Mouse (Mus musculus) frontal cortex, adult 2 months (tissue): ENCODE measurements around the gene Tbc1d22a. TPM values are rescaled to one million over a fixed set of nuclear protein-coding genes. Genes with fewer than 3 reads are reported as not detected.

ENCODE experiments used
- DNase-seq, 2 experiments: peaks; one replicate each; pipeline ENCODE4 v3.0.0; 2022; ENCODE audit warnings: low spot score in 1 of 2; ENCODE audit errors: extremely low spot score in 1 of 2
- polyA plus RNA-seq: library from polyadenylated mRNA; depleted of rRNA; stranded (reverse); fragments of >200 nt; gene quantifications from 2 replicates; pipeline ENCODE4 v1.2.3, GENCODE M21; 2012

Tbc1d22a gene
- polyA plus RNA-seq, 1 experiment = 29.4 TPM

DNA sequence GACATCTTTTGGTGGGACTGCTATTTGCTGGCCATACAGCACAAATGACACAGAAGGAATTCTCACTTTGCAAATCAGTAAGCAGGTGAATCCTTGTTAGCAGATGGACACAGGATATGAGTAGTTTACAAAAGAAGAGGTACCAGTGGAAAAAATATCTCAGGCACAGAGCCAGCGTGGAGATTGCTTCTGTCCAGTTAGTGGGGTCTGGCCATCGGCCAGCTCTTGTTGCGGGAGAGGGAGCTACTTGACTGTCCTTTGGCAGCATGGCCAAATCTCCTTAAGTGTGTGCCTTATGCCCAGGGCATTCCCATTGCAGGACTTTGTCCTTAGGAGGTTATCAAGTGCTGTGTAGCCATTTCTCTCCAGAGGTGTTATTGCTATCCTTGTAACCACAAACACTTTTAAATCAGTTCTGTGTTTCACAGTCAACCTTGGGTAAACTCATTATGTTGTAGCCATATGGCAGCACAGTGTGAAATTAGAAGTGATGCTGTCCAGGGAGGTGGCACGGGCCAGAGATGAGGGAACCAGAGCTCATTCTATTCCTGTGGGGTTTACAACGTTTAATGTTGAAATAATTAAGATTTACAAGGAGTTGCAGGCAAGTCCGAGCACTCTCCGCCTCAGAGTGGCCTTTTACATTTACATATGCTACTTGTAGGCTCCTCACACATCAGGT is 17.7 kb downstream of the Tbc1d22a start:
- no peak for DNase-seq

DNA sequence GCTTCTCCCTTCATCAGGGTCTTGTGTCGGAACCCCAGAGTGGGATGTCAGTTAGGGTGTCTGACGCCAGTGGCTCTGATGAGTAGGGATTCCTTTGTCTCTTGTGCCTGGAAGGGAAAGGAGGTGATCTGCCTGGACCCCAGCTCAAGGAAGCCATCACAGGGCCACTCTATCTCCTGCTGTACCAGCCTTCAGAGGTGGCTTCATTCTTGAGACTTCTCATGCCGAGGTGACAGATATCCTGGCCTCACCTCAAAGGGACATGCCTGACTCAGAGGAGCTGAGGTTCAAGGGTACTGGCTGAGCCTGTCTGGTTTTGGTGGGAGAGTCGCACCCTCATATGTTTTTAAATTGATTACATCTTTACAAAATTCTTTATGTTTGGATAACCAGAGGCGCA is 19.7 kb downstream of the Tbc1d22a start:
- DNase-seq = no peak

DNA sequence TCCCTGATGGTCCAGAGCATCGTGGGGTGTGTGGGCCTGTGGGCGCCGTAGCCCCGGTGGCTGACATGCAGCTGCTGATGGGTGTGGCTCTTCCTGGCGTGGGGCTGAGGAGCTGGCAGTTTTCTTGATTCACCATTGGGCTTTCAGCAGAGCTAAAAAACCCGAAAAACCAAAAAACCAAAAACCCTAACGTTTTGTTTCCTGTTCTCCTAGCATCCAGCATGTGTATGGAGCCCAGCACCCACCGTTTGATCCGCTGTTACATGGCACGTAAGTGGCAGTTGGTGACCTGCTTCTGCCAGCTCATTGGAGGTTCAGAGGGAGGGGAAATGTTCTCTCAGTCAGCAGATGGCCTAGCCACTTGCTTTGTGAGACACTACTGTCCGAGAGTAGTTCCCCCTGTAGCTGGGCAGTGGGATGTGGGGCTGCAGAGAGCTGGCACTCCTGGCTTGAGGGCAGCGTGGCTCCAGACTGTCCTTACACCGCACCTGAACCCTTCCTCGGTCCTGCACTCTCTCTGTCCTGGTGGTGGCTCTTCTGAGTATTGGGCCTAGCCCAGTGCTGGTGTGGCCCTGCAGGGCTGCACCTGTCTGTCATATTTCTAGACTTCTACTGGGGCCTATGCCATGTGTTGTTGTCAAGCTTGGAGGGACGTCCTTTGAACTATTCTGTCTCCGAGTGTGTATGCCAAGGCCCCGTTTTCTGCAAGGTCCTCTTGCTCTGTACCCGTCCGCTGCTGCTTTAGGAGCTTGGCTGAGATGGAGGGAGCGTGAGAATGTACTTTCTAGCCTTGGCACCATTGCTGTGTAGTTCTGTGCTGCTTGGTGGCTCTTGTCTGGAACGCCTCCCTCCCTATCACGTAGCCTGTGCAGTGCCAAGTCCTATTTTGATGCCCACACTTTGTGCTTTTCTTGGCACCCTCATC is 20.5 kb downstream of the Tbc1d22a start:
- DNase-seq = peak; percentile 75 to 78

DNA sequence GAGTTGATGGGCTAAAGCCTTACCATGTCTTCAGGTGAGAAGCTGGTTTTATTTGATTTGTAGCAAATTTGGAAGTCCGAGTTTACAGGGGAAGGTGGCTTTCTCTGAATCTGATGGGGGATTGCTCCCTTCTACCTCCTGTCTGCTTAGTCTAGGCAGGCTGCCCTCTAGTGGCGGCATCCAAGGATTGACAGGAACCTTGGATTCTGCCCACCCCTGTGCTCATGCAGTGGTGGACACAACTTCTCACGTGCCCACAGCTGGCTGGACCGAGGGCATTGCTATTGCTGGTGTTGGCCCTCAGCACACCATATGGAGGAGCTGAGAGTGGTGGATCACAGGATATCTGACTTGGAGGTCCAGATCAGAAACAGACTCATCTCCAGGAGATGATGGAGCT is 22.0 kb downstream of the Tbc1d22a start:
- peak in 1 of 2 experiments; percentile 74 for DNase-seq

DNA sequence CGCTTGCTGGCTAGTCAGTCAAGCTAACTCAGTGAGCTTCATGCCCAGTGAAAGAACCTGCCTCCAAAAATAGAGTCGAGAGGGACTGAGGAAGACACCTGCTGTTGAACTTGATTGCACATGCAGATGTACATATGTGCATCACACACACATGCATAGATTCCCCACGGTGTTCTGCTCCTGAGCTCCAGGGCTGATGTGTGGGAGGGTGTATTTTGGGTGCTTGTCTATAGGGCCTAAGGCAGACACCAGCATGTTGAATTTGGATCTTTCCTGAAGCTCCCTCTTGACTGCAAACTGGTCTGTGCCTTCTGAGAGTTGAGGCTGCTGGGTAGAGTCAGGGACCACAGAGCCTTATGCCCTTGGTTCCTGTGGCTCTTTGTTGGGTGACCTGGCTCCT is 23.8 kb downstream of the Tbc1d22a start:
- peak in 1 of 2 experiments; percentile 39 for DNase-seq

DNA sequence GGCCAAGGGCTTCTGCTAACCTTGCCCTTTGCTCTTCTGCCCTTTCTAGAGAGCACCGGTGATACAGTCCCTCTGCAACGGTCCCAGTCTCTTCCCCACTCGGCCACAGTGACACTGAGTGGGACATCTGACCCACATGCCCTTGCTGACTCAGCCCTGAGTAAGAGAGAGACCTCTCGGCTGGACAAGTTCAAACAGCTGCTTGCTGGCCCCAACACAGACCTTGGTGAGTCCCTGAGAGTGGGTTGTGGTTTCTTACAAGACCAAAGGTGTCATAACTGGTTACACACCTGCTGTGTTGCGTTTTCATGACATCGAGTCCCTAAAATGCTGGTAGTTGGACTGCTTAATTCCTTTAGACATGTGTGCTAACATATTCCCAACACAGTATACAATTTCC is 24.8 kb downstream of the Tbc1d22a start:
- no peak for DNase-seq

DNA sequence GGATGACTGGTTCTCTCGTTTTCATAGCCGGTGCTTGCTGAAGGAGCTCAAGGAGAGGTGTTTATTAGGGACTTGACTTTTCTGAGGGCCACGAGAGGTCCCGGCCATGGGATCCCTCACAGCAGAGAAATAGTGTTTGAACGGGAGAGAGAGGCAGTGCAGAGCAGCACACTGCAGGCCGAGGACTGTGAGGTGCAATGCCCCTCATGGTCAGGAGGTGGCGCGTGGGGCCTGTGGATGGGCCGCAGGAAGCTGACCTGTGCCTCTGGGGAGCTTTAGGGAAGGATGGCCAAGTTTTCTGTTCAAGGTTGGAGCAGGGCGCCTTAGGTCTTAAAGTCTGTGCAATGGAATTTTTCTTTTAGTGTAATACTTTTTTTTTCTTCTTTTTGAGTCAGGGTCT is 25.5 kb downstream of the Tbc1d22a start:
- peak in 1 of 2 experiments; percentile 67 for DNase-seq

DNA sequence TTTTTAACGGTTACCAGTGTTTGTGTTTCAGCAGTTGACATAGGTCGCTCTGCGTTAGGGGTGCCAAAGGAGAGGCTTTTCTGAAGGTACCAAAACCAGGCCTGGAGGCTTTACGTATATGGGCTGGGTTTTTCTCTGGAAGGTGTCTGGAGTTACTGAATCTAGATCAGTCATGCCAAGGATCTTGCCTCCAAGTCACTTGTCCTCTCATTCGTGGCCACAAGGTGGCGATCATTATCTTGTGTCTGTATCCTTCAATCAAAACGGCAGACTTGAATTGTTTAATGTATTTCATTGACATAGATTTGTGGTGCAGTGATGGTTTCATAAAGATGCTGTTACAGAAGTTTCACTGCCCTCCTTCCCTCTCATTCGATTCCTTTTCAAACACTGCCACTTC is 29.4 kb downstream of the Tbc1d22a start:
- peak; percentile 62 to 90 for DNase-seq

DNA sequence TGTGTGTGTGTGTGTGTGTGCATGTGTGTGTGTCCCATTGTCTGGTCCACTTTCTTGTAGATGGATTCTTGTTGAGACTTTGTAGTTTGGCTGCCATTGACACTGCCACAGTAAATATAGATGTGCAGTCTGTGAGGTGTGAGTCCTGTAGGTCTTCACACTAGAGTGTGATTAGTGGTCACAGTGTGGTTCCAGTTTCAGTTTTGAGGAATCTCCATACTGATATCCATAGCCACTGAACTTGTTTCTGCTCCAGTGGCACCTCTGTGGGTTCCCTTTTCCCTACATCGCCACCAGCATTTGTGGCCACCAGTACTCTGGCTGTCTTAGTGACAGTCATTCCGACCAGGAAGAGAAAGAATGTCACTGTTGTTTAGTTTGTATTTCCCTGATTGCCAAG is 30.1 kb downstream of the Tbc1d22a start:
- no peak for DNase-seq

DNA sequence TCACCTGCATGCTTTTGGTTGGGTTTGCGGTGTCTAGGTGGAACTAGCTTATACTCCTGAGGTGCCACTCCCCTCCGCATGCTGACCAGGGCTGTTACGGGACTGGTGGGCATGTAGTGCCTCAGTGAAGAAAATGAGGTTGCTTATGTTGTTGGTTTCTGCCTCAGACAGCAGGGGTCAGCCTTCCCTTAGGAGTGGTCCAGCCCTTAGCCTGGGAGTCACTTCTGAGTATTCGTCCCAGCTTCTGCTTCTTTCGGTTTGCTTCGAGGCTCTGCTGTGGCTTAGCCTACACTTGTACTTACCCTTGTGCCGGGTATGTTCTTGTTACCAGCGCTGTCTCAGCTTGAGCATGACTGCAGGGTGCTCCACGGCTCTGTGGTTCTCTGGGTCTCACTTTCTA is 36.0 kb downstream of the Tbc1d22a start:
- peak in 1 of 2 experiments; percentile 67 for DNase-seq

DNA sequence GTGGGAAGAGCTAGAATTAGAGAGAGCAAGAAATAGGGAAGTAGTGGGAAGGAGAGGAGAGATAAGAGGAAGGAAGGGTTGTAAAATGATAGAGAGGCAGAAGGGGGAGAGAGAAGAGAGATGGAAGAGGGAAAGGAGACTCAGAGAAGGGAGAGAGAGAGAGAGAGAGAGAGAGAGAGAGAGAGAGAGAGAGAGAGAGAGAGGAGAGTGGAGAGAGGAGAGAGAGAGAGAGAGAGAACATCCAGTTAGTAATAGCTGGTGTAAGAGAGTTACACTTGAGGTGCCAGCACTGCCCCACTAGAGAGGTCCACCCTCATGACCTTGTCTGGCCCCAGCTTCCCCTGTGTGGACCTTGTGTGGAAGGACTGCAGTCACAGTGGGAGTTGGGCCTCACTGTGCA is 37.9 kb downstream of the Tbc1d22a start:
- no peak for DNase-seq

DNA sequence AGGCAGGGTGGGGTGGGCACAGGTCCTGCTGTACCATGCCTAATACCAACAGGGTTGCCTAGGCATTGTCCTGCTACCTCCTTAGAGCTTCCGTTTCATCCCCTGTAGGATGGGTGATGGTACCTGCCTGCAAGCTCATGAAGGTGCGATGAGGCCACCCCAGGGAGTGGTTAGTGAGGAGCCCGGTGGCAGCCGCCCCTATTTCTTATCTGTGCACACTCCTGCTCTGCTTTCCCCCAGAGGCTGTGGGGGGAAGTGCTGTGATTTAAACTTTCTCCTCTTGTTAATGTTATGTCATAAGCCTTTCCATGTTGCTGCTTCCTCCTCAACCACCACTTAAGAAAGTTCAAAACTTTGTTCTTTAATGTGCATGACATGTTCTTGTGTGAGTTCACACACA is 38.4 kb downstream of the Tbc1d22a start:
- no peak for DNase-seq

DNA sequence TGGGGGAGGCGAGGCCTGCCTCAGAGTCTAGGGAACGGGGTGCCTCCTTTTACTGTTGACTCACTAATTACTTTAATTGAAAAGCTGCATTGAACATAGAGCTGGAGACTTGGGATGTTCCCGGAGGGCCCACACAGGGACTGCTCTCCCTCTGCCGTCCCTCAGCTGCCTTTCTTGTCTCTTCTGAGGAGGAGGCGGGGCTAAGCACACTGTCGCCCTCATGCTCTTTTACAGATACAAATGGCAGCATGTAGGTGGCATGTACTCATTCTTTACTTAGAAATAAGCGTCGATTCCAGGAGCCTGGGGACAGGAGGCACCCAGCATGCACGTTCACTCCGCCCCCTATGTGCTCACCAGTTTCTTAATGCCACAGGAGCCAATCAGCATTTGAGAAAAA is 39.2 kb downstream of the Tbc1d22a start:
- DNase-seq = peak; percentile 48 to 57

DNA sequence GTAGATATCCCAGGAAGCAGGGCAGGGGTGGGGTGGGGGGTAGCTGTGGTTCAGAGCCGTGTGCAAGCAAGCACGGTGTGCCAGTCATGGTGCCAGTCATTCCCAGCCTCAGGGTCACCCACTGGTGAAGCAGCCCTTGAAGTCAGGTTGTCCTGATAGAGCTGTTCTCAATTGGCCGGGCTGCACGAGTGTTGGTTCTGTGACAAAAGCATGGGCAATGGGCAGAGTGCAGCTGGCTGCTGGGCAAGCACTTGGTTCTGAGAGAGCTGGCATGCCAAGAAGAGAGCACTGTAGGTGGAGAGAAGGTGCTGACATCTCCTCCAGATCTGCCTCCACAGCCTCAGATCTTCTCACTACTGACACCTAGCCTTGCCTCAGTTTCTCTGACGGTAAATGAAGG is 41.9 kb downstream of the Tbc1d22a start:
- no peak for DNase-seq

DNA sequence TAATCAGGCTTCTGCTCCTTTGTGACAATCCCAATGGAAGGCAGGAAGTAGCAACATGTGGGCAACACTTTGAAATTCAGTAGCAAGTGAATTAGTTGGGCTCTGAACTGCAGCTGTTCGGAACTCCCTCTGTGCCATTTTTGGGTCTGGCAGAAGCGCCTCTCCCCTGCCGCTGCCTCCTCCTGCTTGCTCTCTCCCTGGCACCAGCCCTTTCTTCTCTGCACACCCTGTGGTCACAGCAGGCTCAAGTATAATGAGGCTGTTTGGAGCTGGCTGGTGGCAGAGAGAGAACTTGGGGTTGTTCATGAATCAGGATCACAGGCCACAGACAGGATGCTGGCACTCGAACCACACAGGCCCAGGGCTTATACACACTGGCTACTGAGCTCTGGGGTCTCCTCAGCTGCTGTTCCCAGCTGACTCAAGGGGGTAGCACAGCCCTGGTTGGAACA is 42.5 kb downstream of the Tbc1d22a start:
- peak in 1 of 2 experiments; percentile 31 for DNase-seq

DNA sequence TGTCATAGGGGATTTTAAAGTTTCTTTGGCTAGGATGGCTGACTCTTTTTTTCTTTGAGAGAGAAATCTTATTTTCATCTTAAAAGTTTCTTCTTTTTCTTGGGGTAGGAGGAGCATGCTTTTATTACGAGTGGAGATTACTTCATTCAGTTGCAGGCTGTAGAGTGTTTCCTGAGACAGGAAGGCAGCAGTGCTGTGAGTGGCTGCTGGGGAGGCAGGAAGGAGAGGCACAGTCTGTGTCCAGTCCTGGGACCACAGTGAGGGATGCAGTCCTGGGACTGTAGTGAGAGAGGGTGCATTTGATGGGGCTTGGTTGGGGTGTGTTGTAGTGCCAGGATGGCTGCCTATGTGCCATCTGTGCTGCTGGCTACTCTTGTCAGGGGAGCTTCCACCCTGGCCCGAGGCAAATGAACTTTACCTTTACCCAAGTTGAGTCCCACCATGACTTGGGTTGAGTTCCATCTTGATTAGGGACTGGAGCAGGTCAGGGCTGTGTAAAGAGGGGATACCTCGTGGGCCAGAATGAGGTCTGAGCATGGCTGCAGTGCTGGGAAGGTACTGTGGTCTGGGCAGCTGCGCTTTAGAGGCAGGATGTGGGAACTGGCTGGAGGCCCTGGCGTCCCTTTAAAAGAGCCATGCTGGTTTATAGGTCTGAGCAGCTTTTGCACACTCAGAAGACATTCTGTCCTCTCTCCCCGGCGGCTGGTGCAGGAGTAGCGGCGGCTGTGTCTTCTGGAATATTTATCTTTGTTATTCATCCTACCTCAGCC is 43.8 kb downstream of the Tbc1d22a start:
- no peak for DNase-seq

DNA sequence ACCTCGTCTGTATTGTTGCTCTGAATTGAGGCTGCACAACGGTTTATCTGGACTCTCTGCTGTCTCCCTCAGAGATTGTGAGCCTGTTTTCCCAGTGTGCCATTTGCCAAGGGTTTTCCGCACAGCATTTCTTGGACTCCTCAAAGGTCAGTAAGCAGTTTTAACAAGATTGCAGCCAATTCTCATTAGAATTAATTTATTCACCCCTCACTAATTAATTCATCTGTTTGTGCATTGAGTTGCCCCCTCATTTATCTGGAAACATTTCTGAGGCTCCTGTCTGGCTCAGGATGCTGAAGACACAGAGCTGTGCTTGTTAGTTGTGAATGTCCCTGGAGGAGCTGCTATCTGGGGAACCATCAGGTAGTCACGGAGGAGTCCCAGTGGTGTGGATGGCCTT is 45.0 kb downstream of the Tbc1d22a start:
- DNase-seq = no peak

DNA sequence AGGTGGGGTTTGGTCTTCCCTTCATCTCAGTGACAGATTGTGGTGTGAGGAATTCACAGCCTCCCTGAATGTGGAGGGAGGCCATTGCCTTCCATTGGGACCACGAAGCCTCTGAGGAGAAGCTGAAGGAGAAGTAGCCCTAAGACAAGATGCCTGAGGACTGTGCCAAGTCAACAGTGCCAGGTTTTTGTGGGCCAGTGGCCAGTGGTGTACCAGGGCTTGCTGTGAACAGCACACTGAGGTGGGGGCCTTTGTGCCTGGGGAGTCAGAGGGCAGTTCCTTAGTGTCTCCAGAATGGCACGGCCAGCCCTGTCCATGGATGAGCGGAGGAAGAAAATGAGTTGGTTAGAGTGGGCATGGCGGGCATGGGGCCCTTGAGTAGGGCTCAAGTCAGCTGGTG is 45.9 kb downstream of the Tbc1d22a start:
- DNase-seq = no peak

DNA sequence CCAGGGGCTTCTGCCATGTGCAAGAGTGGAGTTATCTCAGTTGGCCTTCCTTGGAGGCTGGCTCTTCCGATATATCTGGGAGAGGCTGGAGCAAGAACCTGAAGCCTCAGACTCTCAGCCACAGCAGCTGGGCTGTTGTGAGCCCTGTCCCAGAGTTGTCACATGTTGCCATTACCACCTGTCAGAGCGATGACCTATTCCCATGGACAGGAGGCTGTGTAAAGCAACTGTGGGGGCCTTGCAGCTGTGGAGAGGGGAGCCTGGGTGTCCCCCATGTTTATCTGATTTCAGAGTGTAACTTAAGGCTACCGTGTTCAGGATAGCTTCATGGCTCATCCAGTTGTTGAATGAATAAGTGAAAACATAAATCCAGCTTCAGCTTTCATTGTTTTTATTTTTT is 50.1 kb downstream of the Tbc1d22a start:
- DNase-seq = no peak

DNA sequence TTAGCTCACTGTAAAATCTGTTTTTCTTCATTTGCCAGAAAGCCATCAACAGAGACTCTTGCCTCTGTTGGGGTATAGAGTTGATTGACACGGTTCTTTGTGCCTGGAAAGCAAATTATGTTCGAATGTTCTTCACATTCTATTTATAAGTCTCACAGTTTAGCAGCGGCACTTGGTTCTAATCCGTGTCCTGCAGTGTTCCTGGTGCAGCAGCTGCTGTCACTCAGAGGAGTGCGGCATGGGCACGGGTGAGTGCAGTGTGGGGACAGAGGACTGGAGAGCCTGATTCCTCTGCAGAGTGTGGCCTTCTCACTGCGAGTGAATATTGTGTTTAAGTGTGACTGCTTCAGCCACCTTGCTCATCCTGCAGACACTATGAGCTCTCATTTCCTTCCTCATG is 50.5 kb downstream of the Tbc1d22a start:
- no peak for DNase-seq

DNA sequence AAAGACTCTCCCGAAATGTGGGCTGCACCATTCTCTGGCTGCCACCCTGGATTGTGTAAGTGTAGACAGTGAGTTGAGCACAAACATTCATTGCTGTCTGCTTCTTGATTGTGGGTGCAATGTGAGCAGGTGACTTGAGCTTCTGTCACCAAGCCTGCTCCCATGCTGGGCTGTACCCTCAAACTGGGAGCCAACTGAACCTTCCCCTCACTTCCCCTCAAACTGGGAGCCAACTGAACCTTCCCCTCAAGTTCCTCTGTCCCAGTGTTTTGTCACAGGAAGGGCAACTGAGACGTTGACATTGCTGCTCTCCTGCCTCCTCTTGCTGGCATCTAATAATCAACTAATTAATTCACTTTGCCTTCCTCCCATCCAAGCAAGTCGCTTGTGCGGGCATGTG is 52.7 kb downstream of the Tbc1d22a start:
- DNase-seq = no peak
